Mouse (Mus musculus): Measurements from ENCODE around the gene Spdye4a. TPM values are rescaled to one million over a fixed set of nuclear protein-coding genes. Genes with fewer than 3 reads are reported as not detected.

Gene Spdye4a
- polyA plus RNA-seq (2012; rRNA removed), result not detected in 2 replicates

GRCm38 (mm10) chr5:143226790-143227189 lies at the start of gene Spdye4a:
Gene Spdye4a (minus strand): TSS chr5:143226890.
- Histone ChIP-seq H3K4me1 (ENCODE audit: control insufficient read depth, insufficient read depth, insufficient read length, low read length) (no peaks in the 10 kb centered on the region), H3K36me3 (ENCODE audit: control insufficient read depth, insufficient read depth, low read length) (no peaks in the 10 kb centered on the region), H3K27ac (ENCODE audit: insufficient read depth, low read depth, low read length) (no peak within 1 kb of the TSS), H3K27me3 (ENCODE audit: control insufficient read depth, insufficient read depth, low read length) (peaks cover 6% of the 10 kb centered on the region), H3K4me3 (ENCODE audit: low read depth, low read length) (no peak within 1 kb of the TSS)
- TF ChIP-seq CTCF (IDR thresholded peaks at IDR 0.05; ENCODE audit: extremely low read depth, insufficient read length, insufficient replicate concordance, low read depth, low read length) (no peak), POLR2A (IDR thresholded peaks at IDR 0.05; ENCODE audit: low read depth, low read length) (no peak)
- WGBS, result 87% methylated on average over 3 of the region's 3 CpGs

DNA sequence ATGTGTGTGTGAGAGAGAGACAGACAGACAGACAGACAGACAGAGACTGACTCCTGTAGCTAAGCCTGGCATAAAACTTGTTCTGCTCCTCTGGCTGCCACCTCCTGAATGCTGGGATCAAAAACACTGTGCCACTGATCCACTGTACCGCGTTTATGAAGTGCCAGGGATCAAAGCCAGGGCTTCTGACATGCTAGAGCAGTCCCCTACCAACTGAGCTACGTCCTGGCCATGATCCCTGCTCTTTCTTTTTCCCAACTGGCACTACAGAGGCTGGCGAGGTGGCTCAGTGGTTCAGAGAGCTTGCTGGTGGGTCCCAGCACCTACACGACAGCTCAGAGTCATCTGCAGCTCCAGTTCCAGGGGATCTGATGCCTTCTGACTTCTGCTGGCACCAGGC lies 49.1 kb upstream of the Spdye4a start:
- WGBS, result 59% methylated on average over 5 of the region's 5 CpGs
- H3K4me3 ChIP-seq (ENCODE audit: low read depth, low read length), result no peak overlapping the region
- H3K4me1 ChIP-seq (ENCODE audit: control insufficient read depth, insufficient read depth, insufficient read length, low read length), result no peaks in the 10 kb centered on the region
- no peak overlapping the region for H3K27ac ChIP-seq (ENCODE audit: insufficient read depth, low read depth, low read length)
- no peak for TF ChIP-seq POLR2A (IDR thresholded peaks at IDR 0.05; ENCODE audit: low read depth, low read length)
- TF ChIP-seq CTCF (IDR thresholded peaks at IDR 0.05; ENCODE audit: extremely low read depth, insufficient read length, insufficient replicate concordance, low read depth, low read length), result no peak
- H3K36me3 ChIP-seq (ENCODE audit: control insufficient read depth, insufficient read depth, low read length), result no peaks in the 10 kb centered on the region
- H3K27me3 ChIP-seq (ENCODE audit: control insufficient read depth, insufficient read depth, low read length), result peaks cover 4% of the 10 kb centered on the region

DNA sequence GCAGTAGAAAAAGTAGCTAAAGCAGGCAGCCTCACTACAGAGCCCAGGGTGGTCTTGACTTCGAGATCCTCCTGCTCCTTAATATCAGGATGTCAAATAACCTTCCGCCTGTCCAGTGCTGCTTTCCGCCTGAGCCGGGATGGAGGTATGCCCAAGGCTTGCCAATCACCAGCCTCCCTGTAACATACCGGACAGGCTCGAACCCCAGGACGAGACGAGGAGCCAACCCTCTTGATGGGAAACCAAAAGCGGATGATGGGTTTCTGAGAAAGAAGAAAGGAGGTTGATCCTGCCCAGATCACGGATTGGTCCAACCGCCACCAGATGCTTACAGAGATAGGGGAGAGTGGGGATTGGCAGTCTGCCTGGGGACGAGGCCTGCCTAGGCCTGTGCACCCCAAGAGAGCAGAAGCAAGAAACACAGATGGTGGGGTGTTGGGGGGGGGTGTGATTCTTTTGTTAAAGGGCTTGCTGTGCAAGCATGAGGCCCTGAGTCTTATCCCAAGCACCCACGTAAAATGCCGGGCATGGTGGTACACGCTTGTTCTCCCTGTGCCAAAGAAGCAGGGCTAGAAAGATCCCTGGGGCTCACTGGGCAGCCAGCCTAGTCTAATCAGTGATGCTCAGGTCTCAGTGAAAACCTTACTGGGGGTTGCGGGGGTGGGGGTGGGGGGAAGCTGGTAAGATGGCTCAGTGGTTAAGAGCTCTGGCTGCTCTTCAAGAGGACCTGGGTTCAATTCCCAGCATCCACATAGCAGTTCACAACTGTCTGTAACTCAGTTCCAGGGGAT lies 46.0 kb upstream of the Spdye4a start:
- H3K4me3 ChIP-seq (ENCODE audit: low read depth, low read length), result no peak overlapping the region
- TF ChIP-seq POLR2A (IDR thresholded peaks at IDR 0.05; ENCODE audit: low read depth, low read length) (no peak), CTCF (IDR thresholded peaks at IDR 0.05; ENCODE audit: extremely low read depth, insufficient read length, insufficient replicate concordance, low read depth, low read length) (no peak)
- peaks cover 3% of the 10 kb centered on the region for H3K4me1 ChIP-seq (ENCODE audit: control insufficient read depth, insufficient read depth, insufficient read length, low read length)
- WGBS, result 85% methylated on average over 16 of the region's 16 CpGs
- no peak overlapping the region for H3K27ac ChIP-seq (ENCODE audit: insufficient read depth, low read depth, low read length)
- no peaks in the 10 kb centered on the region for H3K27me3 ChIP-seq (ENCODE audit: control insufficient read depth, insufficient read depth, low read length)
- H3K36me3 ChIP-seq (ENCODE audit: control insufficient read depth, insufficient read depth, low read length), result no peaks in the 10 kb centered on the region

- no peak overlapping the region for H3K27ac ChIP-seq (ENCODE audit: insufficient read depth, low read depth, low read length)
- 59% methylated on average over 3 of the region's 3 CpGs for WGBS
- TF ChIP-seq POLR2A (IDR thresholded peaks at IDR 0.05; ENCODE audit: low read depth, low read length), result no peak
- no peak for TF ChIP-seq CTCF (IDR thresholded peaks at IDR 0.05; ENCODE audit: extremely low read depth, insufficient read length, insufficient replicate concordance, low read depth, low read length)
- peaks cover 3% of the 10 kb centered on the region for H3K4me1 ChIP-seq (ENCODE audit: control insufficient read depth, insufficient read depth, insufficient read length, low read length)
- H3K36me3 ChIP-seq (ENCODE audit: control insufficient read depth, insufficient read depth, low read length), result no peaks in the 10 kb centered on the region
- H3K4me3 ChIP-seq (ENCODE audit: low read depth, low read length), result no peak overlapping the region
- no peaks in the 10 kb centered on the region for H3K27me3 ChIP-seq (ENCODE audit: control insufficient read depth, insufficient read depth, low read length)
Measured at GRCm38 (mm10) chr5:143272108-143272507, 45.4 kb upstream of the Spdye4a start.

DNA sequence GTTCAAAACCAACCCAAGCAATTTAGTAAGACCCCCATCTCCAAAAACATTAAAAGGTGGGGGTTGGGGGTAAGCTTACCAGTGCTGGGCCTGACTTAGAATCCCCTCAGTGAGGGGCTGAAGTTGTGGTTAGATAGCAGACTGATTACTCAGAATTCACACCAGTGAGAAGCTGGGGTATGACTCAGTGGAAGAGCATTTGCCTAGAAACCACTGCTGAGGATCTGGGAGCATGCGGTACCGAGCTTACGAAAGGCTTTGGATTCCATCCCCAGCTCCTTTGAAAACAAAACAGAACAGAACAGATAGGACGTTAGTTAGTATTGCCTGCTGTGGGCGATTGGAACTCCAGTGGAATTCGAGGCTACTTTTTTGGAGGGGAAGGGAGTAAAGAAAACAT lies 45.0 kb upstream of the Spdye4a start:
- Histone ChIP-seq H3K4me3 (ENCODE audit: low read depth, low read length) (no peak overlapping the region), H3K27me3 (ENCODE audit: control insufficient read depth, insufficient read depth, low read length) (no peaks in the 10 kb centered on the region), H3K36me3 (ENCODE audit: control insufficient read depth, insufficient read depth, low read length) (no peaks in the 10 kb centered on the region), H3K4me1 (ENCODE audit: control insufficient read depth, insufficient read depth, insufficient read length, low read length) (peaks cover 3% of the 10 kb centered on the region), H3K27ac (ENCODE audit: insufficient read depth, low read depth, low read length) (no peak overlapping the region)
- TF ChIP-seq POLR2A (IDR thresholded peaks at IDR 0.05; ENCODE audit: low read depth, low read length), result no peak
- TF ChIP-seq CTCF (IDR thresholded peaks at IDR 0.05; ENCODE audit: extremely low read depth, insufficient read length, insufficient replicate concordance, low read depth, low read length), result no peak
- 81% methylated on average over 6 of the region's 6 CpGs for WGBS

- no peak overlapping the region for H3K27ac ChIP-seq (ENCODE audit: insufficient read depth, low read depth, low read length)
- H3K4me1 ChIP-seq (ENCODE audit: control insufficient read depth, insufficient read depth, insufficient read length, low read length), result peaks cover 3% of the 10 kb centered on the region
- no peaks in the 10 kb centered on the region for H3K36me3 ChIP-seq (ENCODE audit: control insufficient read depth, insufficient read depth, low read length)
- H3K27me3 ChIP-seq (ENCODE audit: control insufficient read depth, insufficient read depth, low read length), result no peaks in the 10 kb centered on the region
- 2% methylated on average over 12 of the region's 12 CpGs for WGBS
- peak overlapping the region; percentile 86 for H3K4me3 ChIP-seq (ENCODE audit: low read depth, low read length)
- no peak for TF ChIP-seq CTCF (IDR thresholded peaks at IDR 0.05; ENCODE audit: extremely low read depth, insufficient read length, insufficient replicate concordance, low read depth, low read length)
- no peak for TF ChIP-seq POLR2A (IDR thresholded peaks at IDR 0.05; ENCODE audit: low read depth, low read length)
Measured at GRCm38 (mm10) chr5:143270151-143270519, 43.4 kb upstream of the Spdye4a start.

GRCm38 (mm10) chr5:143269363-143270150 lies 42.9 kb upstream of the Spdye4a start, which contains the start of gene Zfp316:
Gene Zfp316 (minus strand): TSS chr5:143270022.
- H3K27ac ChIP-seq (ENCODE audit: insufficient read depth, low read depth, low read length), result no peak within 1 kb of the TSS
- H3K4me1 ChIP-seq (ENCODE audit: control insufficient read depth, insufficient read depth, insufficient read length, low read length), result peaks cover 3% of the 10 kb centered on the region
- peak within 1 kb of the TSS; percentile 86 for H3K4me3 ChIP-seq (ENCODE audit: low read depth, low read length)
- H3K27me3 ChIP-seq (ENCODE audit: control insufficient read depth, insufficient read depth, low read length), result no peaks in the 10 kb centered on the region
- TF ChIP-seq CTCF (IDR thresholded peaks at IDR 0.05; ENCODE audit: extremely low read depth, insufficient read length, insufficient replicate concordance, low read depth, low read length), result no peak
- TF ChIP-seq POLR2A (IDR thresholded peaks at IDR 0.05; ENCODE audit: low read depth, low read length), result peak; percentile 34
- no peaks in the 10 kb centered on the region for H3K36me3 ChIP-seq (ENCODE audit: control insufficient read depth, insufficient read depth, low read length)
- whole genome bisulfite sequencing, result 1% methylated on average over 78 of the region's 79 CpGs
